Mouse (Mus musculus): ENCODE measurements at regions not wholly inside any gene's neighbourhood (a gene's known extent, or its start where the extent isn't known, plus 50 kb on each side); places are given as distances from the start of the nearest gene placed in this dataset.

GRCm38 (mm10) chr1:35331602-35332339 lies 482.0 kb downstream of the Plekhb2 start:
- DNase-seq = no peak
- TF ChIP-seq CTCF (IDR thresholded peaks at IDR 0.05; ENCODE audit: borderline replicate concordance, control insufficient read depth, extremely low read depth, insufficient read depth, low read length, poor library complexity) (no peak), POLR2A (IDR thresholded peaks at IDR 0.05; ENCODE audit: control insufficient read depth, extremely low read depth, insufficient read depth, low read length, poor library complexity) (no peak)
- 65% methylated on average over 9 of the region's 9 CpGs for WGBS
- peaks cover 4% of the 10 kb centered on the region for H3K4me1 ChIP-seq (replicated peaks; ENCODE audit: control insufficient read depth, insufficient read depth, low read length)
- H3K27ac ChIP-seq (ENCODE audit: control insufficient read depth, insufficient read depth, low read length) = no peak overlapping the region
- no peak overlapping the region for H3K4me3 ChIP-seq (ENCODE audit: control insufficient read depth, insufficient read depth, low read length)
- no peaks in the 10 kb centered on the region for H3K27me3 ChIP-seq (ENCODE audit: control insufficient read depth, insufficient read depth, low read length)
- no peaks in the 10 kb centered on the region for H3K36me3 ChIP-seq (ENCODE audit: control insufficient read depth, insufficient read depth, low read length)

GRCm38 (mm10) chr1:35332340-35332684 lies 482.5 kb downstream of the Plekhb2 start:
- TF ChIP-seq POLR2A (IDR thresholded peaks at IDR 0.05; ENCODE audit: control insufficient read depth, extremely low read depth, insufficient read depth, low read length, poor library complexity) (no peak), CTCF (IDR thresholded peaks at IDR 0.05; ENCODE audit: borderline replicate concordance, control insufficient read depth, extremely low read depth, insufficient read depth, low read length, poor library complexity) (no peak)
- WGBS = 13% methylated on average over 2 of the region's 2 CpGs
- Histone ChIP-seq H3K27me3 (ENCODE audit: control insufficient read depth, insufficient read depth, low read length) (no peaks in the 10 kb centered on the region), H3K4me3 (ENCODE audit: control insufficient read depth, insufficient read depth, low read length) (no peak overlapping the region), H3K27ac (ENCODE audit: control insufficient read depth, insufficient read depth, low read length) (no peak overlapping the region), H3K36me3 (ENCODE audit: control insufficient read depth, insufficient read depth, low read length) (no peaks in the 10 kb centered on the region), H3K4me1 (replicated peaks; ENCODE audit: control insufficient read depth, insufficient read depth, low read length) (peaks cover 4% of the 10 kb centered on the region)
- no peak for DNase-seq

- no peaks in the 10 kb centered on the region; the same call in 1 of the 2 replicates for H3K4me1 ChIP-seq (replicated peaks; ENCODE audit: control insufficient read depth, insufficient read depth, low read length)
- no peaks in the 10 kb centered on the region for H3K27me3 ChIP-seq (ENCODE audit: control insufficient read depth, insufficient read depth, low read length)
- no peaks in the 10 kb centered on the region for H3K36me3 ChIP-seq (ENCODE audit: control insufficient read depth, insufficient read depth, low read length)
- no peak for DNase-seq
- 96% methylated on average over 3 of the region's 3 CpGs for WGBS
- TF ChIP-seq POLR2A (IDR thresholded peaks at IDR 0.05; ENCODE audit: control insufficient read depth, extremely low read depth, insufficient read depth, low read length, poor library complexity) = no peak
- no peak for TF ChIP-seq CTCF (IDR thresholded peaks at IDR 0.05; ENCODE audit: borderline replicate concordance, control insufficient read depth, extremely low read depth, insufficient read depth, low read length, poor library complexity)
- no peak overlapping the region for H3K4me3 ChIP-seq (ENCODE audit: control insufficient read depth, insufficient read depth, low read length)
- H3K27ac ChIP-seq (ENCODE audit: control insufficient read depth, insufficient read depth, low read length) = no peak overlapping the region
Measured at GRCm38 (mm10) chr1:35337647-35338046, 487.9 kb downstream of the Plekhb2 start.

- TF ChIP-seq POLR2A (IDR thresholded peaks at IDR 0.05; ENCODE audit: control insufficient read depth, extremely low read depth, insufficient read depth, low read length, poor library complexity) (no peak), CTCF (IDR thresholded peaks at IDR 0.05; ENCODE audit: borderline replicate concordance, control insufficient read depth, extremely low read depth, insufficient read depth, low read length, poor library complexity) (no peak)
Measured at GRCm38 (mm10) chr1:35338184-35338583, 488.4 kb downstream of the Plekhb2 start.

GRCm38 (mm10) chr1:35344539-35344938 lies 494.8 kb downstream of the Plekhb2 start:
- Histone ChIP-seq H3K27me3 (ENCODE audit: control insufficient read depth, insufficient read depth, low read length) (no peaks in the 10 kb centered on the region), H3K4me1 (replicated peaks; ENCODE audit: control insufficient read depth, insufficient read depth, low read length) (no peaks in the 10 kb centered on the region), H3K27ac (ENCODE audit: control insufficient read depth, insufficient read depth, low read length) (no peak overlapping the region), H3K4me3 (ENCODE audit: control insufficient read depth, insufficient read depth, low read length) (no peak overlapping the region), H3K36me3 (ENCODE audit: control insufficient read depth, insufficient read depth, low read length) (no peaks in the 10 kb centered on the region)
- 61% methylated on average over 1 of the region's 1 CpGs for WGBS
- TF ChIP-seq CTCF (IDR thresholded peaks at IDR 0.05; ENCODE audit: borderline replicate concordance, control insufficient read depth, extremely low read depth, insufficient read depth, low read length, poor library complexity) (no peak), POLR2A (IDR thresholded peaks at IDR 0.05; ENCODE audit: control insufficient read depth, extremely low read depth, insufficient read depth, low read length, poor library complexity) (no peak)
- DNase-seq = no peak

More at GRCm38 (mm10) chr1:35338184-35338583, 488.4 kb downstream of the Plekhb2 start:
- Histone ChIP-seq H3K4me1 (replicated peaks; ENCODE audit: control insufficient read depth, insufficient read depth, low read length) (no peaks in the 10 kb centered on the region), H3K4me3 (ENCODE audit: control insufficient read depth, insufficient read depth, low read length) (no peak overlapping the region), H3K36me3 (ENCODE audit: control insufficient read depth, insufficient read depth, low read length) (no peaks in the 10 kb centered on the region), H3K27me3 (ENCODE audit: control insufficient read depth, insufficient read depth, low read length) (no peaks in the 10 kb centered on the region), H3K27ac (ENCODE audit: control insufficient read depth, insufficient read depth, low read length) (no peak overlapping the region)
- 25% methylated on average over 3 of the region's 3 CpGs for WGBS
- DNase-seq = no peak

GRCm38 (mm10) chr1:35348294-35348693 lies 498.5 kb downstream of the Plekhb2 start:
- TF ChIP-seq POLR2A (IDR thresholded peaks at IDR 0.05; ENCODE audit: control insufficient read depth, extremely low read depth, insufficient read depth, low read length, poor library complexity) (no peak), CTCF (IDR thresholded peaks at IDR 0.05; ENCODE audit: borderline replicate concordance, control insufficient read depth, extremely low read depth, insufficient read depth, low read length, poor library complexity) (no peak)
- 94% methylated on average over 4 of the region's 4 CpGs for WGBS
- Histone ChIP-seq H3K27me3 (ENCODE audit: control insufficient read depth, insufficient read depth, low read length) (no peaks in the 10 kb centered on the region), H3K36me3 (ENCODE audit: control insufficient read depth, insufficient read depth, low read length) (no peaks in the 10 kb centered on the region), H3K4me1 (replicated peaks; ENCODE audit: control insufficient read depth, insufficient read depth, low read length) (no peaks in the 10 kb centered on the region), H3K27ac (ENCODE audit: control insufficient read depth, insufficient read depth, low read length) (no peak overlapping the region), H3K4me3 (ENCODE audit: control insufficient read depth, insufficient read depth, low read length) (no peak overlapping the region)
- no peak for DNase-seq
